Mouse (Mus musculus) bone marrow macrophage, adult 2 months (primary cell): ENCODE results near the gene Prelid1.

Experiments used
- CTCF ChIP-seq: IDR thresholded peaks from 2 replicates; pipeline ENCODE4 v1.5.1; 2012; ENCODE audit warnings: low read depth, mild to moderate bottlenecking, low read length, moderate library complexity
- POLR2A ChIP-seq: IDR thresholded peaks from 2 replicates; pipeline ENCODE4 v1.6.1; 2012; ENCODE audit warnings: mild to moderate bottlenecking, low read depth, low read length, borderline replicate concordance

- no peak for TF ChIP-seq POLR2A
- TF ChIP-seq CTCF: no peak
Observed at GRCm38 (mm10) chr13:55325596-55325995, 5.3 kb downstream of the Prelid1 start.
